Mouse (Mus musculus) adrenal gland, postnatal 10 days (tissue): Measurements from ENCODE around the gene Mrpl46. TPM values are rescaled to one million over a fixed set of nuclear protein-coding genes. Genes with fewer than 3 reads are reported as not detected.

Source experiments
- DNase-seq: peaks from one replicate; pipeline ENCODE4 v3.0.0; 2021; ENCODE audit warnings: mixed read lengths
- long read RNA-seq, 2 experiments: library from polyadenylated mRNA; stranded (forward); transcript quantifications; one replicate each; pipeline ENCODE4 v2.0.0; 2021
- total RNA-seq, 2 experiments: library from RNA; stranded (reverse); gene quantifications; 2 replicates each; pipeline ENCODE4 v1.2.3; 2021

Mrpl46 gene
- total RNA-seq, result 10 to 100 TPM; 44.0 to 46.5 TPM
- long read RNA-seq, experiment 1, transcript Mrpl46-201 (4 exons, 1,134 nt), result major isoform, 98 of 100 reads
- long read RNA-seq, experiment 1, partial matches to known transcripts, result 1 of 100 reads
- long read RNA-seq, experiment 1, other reads (novel, unspliced or antisense), result 1 of 100 reads
- long read RNA-seq, experiment 2, transcript Mrpl46-201 (4 exons, 1,134 nt), result major isoform, 65 of 67 reads
- long read RNA-seq, experiment 2, partial matches to known transcripts, result 0 of 67 reads
- long read RNA-seq, experiment 2, other reads (novel, unspliced or antisense), result 2 of 67 reads

- DNase-seq, result peak; percentile 93
Measured at GRCm38 (mm10) chr7:78782639-78783581, at the start of gene Mrpl46, which contains the start of gene Mrps11. Mrpl46 (minus strand) TSS chr7:78783531. Mrps11 (plus strand) TSS chr7:78783119.

GRCm38 (mm10) chr7:78827749-78828362 is 44.5 kb upstream of the Mrpl46 start:
- DNase-seq, result peak; percentile 40

GRCm38 (mm10) chr7:78826682-78827385 is 43.5 kb upstream of the Mrpl46 start:
- no peak for DNase-seq

GRCm38 (mm10) chr7:78818336-78818735 is 35.0 kb upstream of the Mrpl46 start:
- no peak for DNase-seq

- DNase-seq, result no peak
Measured at GRCm38 (mm10) chr7:78814766-78815165, 31.4 kb upstream of the Mrpl46 start.

GRCm38 (mm10) chr7:78813791-78814190 is 30.5 kb upstream of the Mrpl46 start:
- peak; percentile 62 for DNase-seq

GRCm38 (mm10) chr7:78807192-78807591 is 23.9 kb upstream of the Mrpl46 start:
- no peak for DNase-seq

- peak; percentile 55 for DNase-seq
Measured at GRCm38 (mm10) chr7:78803841-78804240, 20.5 kb upstream of the Mrpl46 start.

- DNase-seq, result no peak
Measured at GRCm38 (mm10) chr7:78799730-78800496, 16.6 kb upstream of the Mrpl46 start.

- DNase-seq, result peak; percentile 39
Measured at GRCm38 (mm10) chr7:78797843-78798455, 14.6 kb upstream of the Mrpl46 start.

GRCm38 (mm10) chr7:78796624-78797023 is 13.3 kb upstream of the Mrpl46 start:
- DNase-seq, result no peak

GRCm38 (mm10) chr7:78794571-78795092 is 11.3 kb upstream of the Mrpl46 start:
- peak; percentile 34 for DNase-seq

- peak; percentile 11 for DNase-seq
Measured at GRCm38 (mm10) chr7:78793895-78794570, 10.7 kb upstream of the Mrpl46 start.

- DNase-seq, result peak; percentile 64
Measured at GRCm38 (mm10) chr7:78791359-78792222, 8.3 kb upstream of the Mrpl46 start.

GRCm38 (mm10) chr7:78787793-78788380 is 4.6 kb upstream of the Mrpl46 start:
- peak; percentile 58 for DNase-seq

- DNase-seq, result peak; percentile 78
Measured at GRCm38 (mm10) chr7:78785906-78786305, 2.6 kb upstream of the Mrpl46 start.

GRCm38 (mm10) chr7:78778741-78779140 is 4.6 kb downstream of the Mrpl46 start:
- no peak for DNase-seq

- no peak for DNase-seq
Measured at GRCm38 (mm10) chr7:78770936-78771335, 12.4 kb downstream of the Mrpl46 start.
